Mouse (Mus musculus): ENCODE measurements around the gene Kif1bp. TPM values are rescaled to one million over a fixed set of nuclear protein-coding genes. Genes with fewer than 3 reads are reported as not detected.

Gene Kif1bp
- polyA plus RNA-seq, 1 experiment, result 71.8 TPM

DNA sequence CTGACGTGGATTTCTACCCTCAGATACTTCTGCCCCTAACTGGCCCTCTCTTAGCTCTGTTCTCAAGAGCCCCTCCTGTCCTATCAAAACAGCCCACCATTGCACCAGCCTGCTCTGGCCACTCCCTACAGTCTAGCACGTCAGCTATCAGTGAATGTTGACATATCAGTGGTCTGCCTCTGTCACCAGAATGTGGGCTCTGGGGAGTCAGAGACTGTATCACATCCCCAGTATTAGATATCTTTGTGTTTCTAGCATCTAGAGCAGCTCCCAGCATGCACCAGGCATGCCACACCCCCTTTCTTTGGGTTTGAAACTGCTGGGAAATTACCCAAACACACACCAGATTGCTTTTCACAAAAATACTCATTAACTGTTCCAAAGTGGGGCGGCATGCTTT is 37.5 kb downstream of the Kif1bp start:
- TF ChIP-seq POLR2A (IDR thresholded peaks at IDR 0.05; ENCODE audit: borderline replicate concordance, extremely low read depth, insufficient read depth, insufficient read length, poor library complexity, severe bottlenecking), result no peak
- no peak for TF ChIP-seq CTCF (IDR thresholded peaks at IDR 0.05; ENCODE audit: borderline replicate concordance, extremely low read depth, insufficient read depth, insufficient read length)
- no peak for DNase-seq (ENCODE audit: low read depth)

DNA sequence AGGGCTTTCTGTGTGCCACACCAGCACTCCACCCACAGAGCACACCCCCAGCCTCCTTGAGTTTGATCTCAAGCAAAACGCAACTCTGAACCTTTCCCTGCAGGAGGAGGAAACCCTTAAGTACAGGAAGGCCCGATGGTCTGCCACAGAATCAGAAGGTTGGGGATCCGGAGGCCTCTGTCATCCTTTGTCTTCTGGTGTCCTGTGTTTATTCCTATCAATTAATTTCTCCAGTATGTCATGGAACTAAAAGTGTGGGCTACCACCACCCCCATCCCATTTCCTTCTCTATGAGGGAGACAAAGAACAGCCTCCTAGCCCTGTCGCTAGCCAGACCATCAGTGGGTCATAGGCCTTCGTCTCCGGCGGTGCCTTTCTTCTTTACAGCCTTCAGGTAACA is 43.7 kb downstream of the Kif1bp start:
- TF ChIP-seq CTCF (IDR thresholded peaks at IDR 0.05; ENCODE audit: borderline replicate concordance, extremely low read depth, insufficient read depth, insufficient read length) (no peak), POLR2A (IDR thresholded peaks at IDR 0.05; ENCODE audit: borderline replicate concordance, extremely low read depth, insufficient read depth, insufficient read length, poor library complexity, severe bottlenecking) (no peak)
- no peak for DNase-seq (ENCODE audit: low read depth)

DNA sequence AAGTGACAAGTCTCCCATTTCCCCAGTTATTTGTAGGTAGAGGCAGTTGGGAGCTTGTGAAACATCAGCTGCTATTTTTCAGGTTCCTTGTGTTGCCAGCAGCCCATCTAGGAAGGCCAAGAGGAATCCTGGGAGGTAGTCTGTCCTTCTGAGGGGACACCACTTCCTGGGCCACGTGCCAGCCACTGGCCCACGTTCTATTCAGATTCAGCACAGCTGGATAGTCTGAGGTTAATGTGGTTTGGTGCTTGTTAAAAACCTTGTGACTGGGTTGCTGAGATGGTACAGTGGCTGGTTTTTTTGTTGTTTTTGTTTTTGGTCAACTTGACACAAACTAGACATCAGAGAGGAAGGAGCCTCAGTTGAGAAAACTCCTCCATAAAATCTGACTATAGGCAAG is 45.4 kb downstream of the Kif1bp start:
- TF ChIP-seq CTCF (IDR thresholded peaks at IDR 0.05; ENCODE audit: borderline replicate concordance, extremely low read depth, insufficient read depth, insufficient read length) (no peak), POLR2A (IDR thresholded peaks at IDR 0.05; ENCODE audit: borderline replicate concordance, extremely low read depth, insufficient read depth, insufficient read length, poor library complexity, severe bottlenecking) (no peak)
- no peak for DNase-seq (ENCODE audit: low read depth)

DNA sequence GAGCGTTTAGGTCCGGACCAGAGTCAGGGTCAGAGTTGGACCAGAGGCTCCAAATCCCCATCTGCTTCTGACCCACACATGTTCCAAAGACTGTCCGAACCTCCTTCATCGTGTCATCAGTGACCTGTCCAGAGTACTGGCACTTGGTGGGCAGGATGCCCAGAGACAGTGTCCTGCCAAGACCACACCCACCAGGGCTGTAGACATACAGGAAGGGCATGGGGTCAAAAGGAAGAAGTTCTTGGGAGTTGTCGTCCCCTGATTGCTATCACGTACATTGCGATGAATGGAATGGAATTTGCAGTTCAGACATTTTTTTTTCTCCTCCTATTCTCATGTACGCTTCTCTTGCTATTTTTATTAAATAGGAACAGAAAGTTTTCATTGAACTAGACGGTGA is 48.1 kb downstream of the Kif1bp start:
- TF ChIP-seq CTCF (IDR thresholded peaks at IDR 0.05; ENCODE audit: borderline replicate concordance, extremely low read depth, insufficient read depth, insufficient read length) (no peak), POLR2A (IDR thresholded peaks at IDR 0.05; ENCODE audit: borderline replicate concordance, extremely low read depth, insufficient read depth, insufficient read length, poor library complexity, severe bottlenecking) (no peak)
- DNase-seq (ENCODE audit: low read depth), result no peak

DNA sequence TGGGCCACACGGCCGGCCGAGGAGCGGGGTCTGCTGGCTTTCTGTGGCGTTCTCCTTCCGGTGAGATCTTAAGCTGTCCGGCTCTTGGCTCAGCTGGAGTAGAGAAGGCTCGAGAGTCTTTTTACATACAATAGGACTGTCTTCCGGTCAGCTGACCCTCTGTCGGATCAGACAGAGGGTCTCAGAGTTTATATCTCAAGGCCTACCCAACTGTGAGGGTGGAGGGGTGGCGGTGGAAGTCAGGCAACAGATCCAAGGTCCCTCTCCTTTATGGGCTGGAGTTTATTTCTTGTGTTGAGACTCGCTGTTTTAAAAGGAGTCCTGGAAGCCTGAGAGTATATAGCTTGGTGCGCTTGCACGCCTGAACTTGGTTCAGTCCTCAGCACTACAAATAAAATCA is 50.9 kb downstream of the Kif1bp start, which contains the start of gene Srgn:
TSS of gene Srgn (minus strand) at position 101 of the 400 bp plus-strand sequence.
- DNase-seq (ENCODE audit: low read depth), result no peak
- TF ChIP-seq POLR2A (IDR thresholded peaks at IDR 0.05; ENCODE audit: borderline replicate concordance, extremely low read depth, insufficient read depth, insufficient read length, poor library complexity, severe bottlenecking) (no peak), CTCF (IDR thresholded peaks at IDR 0.05; ENCODE audit: borderline replicate concordance, extremely low read depth, insufficient read depth, insufficient read length) (no peak)

DNA sequence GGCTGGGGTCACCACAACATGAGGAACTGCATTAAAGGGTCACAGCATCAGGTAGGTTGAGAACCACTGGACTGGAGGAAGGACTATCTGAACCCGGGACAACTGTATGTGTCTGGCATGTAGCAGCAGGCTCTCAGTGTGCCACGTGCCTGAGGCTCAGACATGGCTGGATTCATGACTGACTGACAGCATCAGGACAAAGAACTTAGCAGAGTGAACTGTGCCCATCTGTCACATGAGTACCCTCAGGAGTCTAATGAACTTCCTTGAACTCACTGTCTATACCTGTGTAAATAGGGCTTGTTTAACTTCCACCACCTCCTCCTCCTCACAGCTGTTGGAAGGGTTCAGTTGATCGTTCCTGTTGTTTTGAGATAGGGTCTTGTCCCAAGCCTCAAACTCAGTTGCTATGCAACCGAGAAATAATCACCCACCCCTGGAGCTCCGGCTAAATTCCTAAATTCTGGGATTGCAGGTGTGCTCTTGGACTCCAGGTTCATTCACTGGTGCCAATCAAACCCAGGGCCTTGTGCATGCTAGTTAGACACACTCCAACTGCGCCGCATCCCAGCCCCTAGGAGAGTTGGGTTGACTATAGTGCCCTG is 55.8 kb downstream of the Kif1bp start:
- DNase-seq (ENCODE audit: low read depth), result no peak
- no peak for TF ChIP-seq CTCF (IDR thresholded peaks at IDR 0.05; ENCODE audit: borderline replicate concordance, extremely low read depth, insufficient read depth, insufficient read length)
- TF ChIP-seq POLR2A (IDR thresholded peaks at IDR 0.05; ENCODE audit: borderline replicate concordance, extremely low read depth, insufficient read depth, insufficient read length, poor library complexity, severe bottlenecking), result no peak

DNA sequence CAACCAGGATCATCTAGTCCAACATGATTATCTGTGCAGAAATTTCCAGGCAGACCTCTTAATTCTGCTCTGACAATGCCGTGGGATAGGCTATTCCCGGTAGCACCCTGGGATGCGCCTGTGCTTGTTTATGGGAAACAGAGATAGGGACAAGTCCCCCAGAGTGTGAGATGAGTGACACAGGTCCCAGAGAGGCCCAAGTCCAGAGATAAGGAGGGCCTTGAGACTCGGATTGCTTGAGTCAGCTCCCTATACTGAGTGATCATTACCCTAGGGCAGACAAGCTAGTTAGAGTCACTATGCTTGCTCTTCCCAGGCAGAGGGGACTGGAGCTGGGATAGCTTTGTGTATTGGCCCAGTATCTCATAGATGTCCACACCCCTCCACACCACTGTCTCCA is 56.5 kb downstream of the Kif1bp start:
- TF ChIP-seq CTCF (IDR thresholded peaks at IDR 0.05; ENCODE audit: borderline replicate concordance, extremely low read depth, insufficient read depth, insufficient read length), result no peak
- DNase-seq (ENCODE audit: low read depth), result no peak

DNA sequence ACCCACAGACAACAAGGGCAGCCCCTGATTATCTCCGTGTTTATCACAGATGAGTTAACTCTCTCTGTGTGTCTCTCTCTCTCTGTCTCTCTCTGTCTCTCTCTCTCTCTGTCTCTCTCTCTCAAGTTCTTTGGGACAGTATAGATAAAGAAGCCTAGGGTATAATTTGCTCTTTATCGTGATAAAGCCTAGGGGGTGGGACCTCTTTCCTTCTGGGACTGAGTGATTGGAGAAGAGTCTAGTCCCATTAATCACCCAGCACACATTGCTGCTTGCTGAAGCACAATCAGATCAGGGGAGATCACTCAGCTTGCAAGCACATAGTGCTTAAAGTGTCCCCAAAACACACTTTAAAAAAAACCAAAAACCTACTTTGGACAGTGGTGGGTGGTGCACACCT is 57.3 kb downstream of the Kif1bp start:
- TF ChIP-seq CTCF (IDR thresholded peaks at IDR 0.05; ENCODE audit: borderline replicate concordance, extremely low read depth, insufficient read depth, insufficient read length), result no peak
- DNase-seq (ENCODE audit: low read depth), result no peak

DNA sequence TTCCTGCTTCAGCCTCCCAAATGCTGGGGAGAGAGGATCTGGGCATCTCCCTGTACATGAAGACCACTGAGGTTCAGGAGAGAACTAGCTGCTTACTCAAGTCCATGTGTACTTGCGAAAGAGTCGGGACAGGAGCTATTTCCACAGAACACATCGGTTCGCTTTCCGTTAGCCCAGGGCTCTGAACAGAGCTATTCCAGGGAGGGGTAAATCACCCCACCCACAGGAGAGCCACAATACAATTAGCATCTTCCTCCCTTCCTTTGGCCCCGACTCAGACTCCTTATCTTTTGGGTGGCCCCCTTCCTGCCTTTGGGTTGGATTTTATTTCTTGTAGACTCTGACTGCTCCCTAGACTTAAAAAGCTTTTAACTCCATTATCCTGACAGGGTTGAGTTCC is 60.7 kb downstream of the Kif1bp start:
- no peak for DNase-seq (ENCODE audit: low read depth)
- TF ChIP-seq CTCF (IDR thresholded peaks at IDR 0.05; ENCODE audit: borderline replicate concordance, extremely low read depth, insufficient read depth, insufficient read length), result no peak
- no peak for TF ChIP-seq POLR2A (IDR thresholded peaks at IDR 0.05; ENCODE audit: borderline replicate concordance, extremely low read depth, insufficient read depth, insufficient read length, poor library complexity, severe bottlenecking)

DNA sequence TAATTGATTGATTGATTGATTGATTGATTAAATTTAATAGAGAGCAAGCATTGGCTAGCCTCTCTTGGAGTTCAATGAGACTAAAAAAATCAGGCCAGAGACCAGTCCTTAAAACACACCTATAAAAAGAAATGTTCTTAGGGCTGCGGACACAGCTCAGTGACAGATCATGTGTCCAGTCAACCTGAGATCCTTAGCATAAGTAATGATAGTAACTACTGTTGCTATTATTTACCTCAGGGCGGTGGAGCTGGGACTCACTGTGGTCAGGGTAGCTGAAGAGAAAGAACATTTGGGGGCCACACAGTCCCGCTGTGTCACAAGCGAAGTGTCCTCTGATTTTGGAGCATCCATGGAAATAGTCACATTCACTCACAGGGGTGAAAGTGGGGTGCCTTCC is 65.4 kb downstream of the Kif1bp start:
- TF ChIP-seq POLR2A (IDR thresholded peaks at IDR 0.05; ENCODE audit: borderline replicate concordance, extremely low read depth, insufficient read depth, insufficient read length, poor library complexity, severe bottlenecking) (no peak), CTCF (IDR thresholded peaks at IDR 0.05; ENCODE audit: borderline replicate concordance, extremely low read depth, insufficient read depth, insufficient read length) (no peak)
- DNase-seq (ENCODE audit: low read depth), result no peak

DNA sequence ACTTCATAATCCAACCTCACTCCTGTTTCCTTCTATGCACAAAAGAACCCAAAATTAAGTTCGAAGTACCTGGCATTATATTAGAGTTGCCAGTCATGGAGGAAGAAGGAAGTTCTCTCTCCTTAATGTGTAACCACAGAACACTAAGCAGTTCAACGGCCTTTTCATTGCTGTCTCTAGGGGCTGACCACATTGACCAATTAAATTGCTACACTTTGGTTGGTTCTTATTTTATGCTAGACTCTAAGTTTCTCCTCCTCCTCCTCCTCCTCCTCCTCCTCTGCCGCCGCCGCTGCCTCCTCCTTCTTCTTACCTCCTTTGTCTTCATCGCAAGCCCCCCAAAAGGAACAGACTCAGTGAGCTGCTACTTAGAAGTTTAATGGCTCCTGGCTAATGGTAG is 66.7 kb downstream of the Kif1bp start:
- DNase-seq (ENCODE audit: low read depth), result no peak
- no peak for TF ChIP-seq POLR2A (IDR thresholded peaks at IDR 0.05; ENCODE audit: borderline replicate concordance, extremely low read depth, insufficient read depth, insufficient read length, poor library complexity, severe bottlenecking)
- TF ChIP-seq CTCF (IDR thresholded peaks at IDR 0.05; ENCODE audit: borderline replicate concordance, extremely low read depth, insufficient read depth, insufficient read length), result no peak

DNA sequence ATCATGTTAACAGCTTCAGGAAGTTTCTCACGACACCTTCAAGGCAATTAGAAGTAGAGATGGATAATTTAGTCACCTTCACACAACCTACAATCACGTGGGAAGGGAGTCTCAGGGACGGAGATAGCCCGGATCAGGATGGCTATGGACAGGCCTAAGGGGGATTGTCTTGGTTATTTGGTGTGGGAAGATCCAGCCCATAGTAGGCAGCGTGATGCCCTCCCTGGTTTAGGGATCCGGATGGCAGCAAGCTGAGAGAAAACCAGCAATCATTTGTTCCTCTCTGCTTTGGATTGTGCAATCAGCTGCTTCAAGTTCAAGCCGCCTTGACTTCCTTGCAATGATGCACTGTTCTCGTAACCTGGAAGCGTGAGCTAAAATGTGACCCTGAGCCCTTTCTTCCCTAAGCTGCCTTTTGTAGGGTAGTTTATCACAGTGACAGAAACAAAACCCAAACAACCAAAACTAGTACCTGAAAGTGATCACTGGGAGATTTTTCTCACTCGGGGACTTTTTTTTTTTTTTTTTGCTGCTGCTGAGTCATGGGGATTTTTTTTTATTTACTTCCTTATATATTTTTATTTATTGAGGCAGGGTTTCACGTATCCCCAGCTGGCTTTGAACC is 69.1 kb downstream of the Kif1bp start:
- DNase-seq (ENCODE audit: low read depth), result no peak
- TF ChIP-seq POLR2A (IDR thresholded peaks at IDR 0.05; ENCODE audit: borderline replicate concordance, extremely low read depth, insufficient read depth, insufficient read length, poor library complexity, severe bottlenecking), result no peak
- TF ChIP-seq CTCF (IDR thresholded peaks at IDR 0.05; ENCODE audit: borderline replicate concordance, extremely low read depth, insufficient read depth, insufficient read length), result no peak
